Mouse (Mus musculus): ENCODE measurements around the gene Tcf20.

The Tcf20 gene

DNA sequence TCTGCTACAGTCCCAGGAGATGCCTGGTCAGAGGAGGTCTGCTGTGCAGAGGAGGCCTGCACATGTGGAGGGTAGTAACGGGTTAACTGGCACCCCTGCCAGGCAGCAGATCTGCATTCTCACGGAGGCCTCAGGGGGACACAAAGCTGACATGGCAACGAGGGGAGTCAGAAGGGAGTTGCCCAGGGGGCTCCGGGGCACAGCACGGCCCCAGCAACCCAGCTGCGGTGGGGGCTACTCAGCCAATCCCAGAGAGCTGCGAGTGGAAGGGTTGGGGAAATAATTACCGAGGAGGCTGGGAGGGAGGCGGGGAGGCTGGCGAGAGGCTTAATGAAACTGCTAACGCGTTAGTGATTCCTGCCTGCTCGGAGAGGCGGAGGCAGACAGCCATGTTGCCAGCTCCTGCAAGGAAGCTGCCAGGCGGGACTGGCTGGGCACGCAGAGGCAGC lies 29.4 kb downstream of the Tcf20 start:
- 8% methylated on average over 16 of the region's 16 CpGs for WGBS

GRCm38 (mm10) chr15:82956721-82957120 lies 31.0 kb downstream of the Tcf20 start:
- 84% methylated on average over 4 of the region's 4 CpGs for WGBS

DNA sequence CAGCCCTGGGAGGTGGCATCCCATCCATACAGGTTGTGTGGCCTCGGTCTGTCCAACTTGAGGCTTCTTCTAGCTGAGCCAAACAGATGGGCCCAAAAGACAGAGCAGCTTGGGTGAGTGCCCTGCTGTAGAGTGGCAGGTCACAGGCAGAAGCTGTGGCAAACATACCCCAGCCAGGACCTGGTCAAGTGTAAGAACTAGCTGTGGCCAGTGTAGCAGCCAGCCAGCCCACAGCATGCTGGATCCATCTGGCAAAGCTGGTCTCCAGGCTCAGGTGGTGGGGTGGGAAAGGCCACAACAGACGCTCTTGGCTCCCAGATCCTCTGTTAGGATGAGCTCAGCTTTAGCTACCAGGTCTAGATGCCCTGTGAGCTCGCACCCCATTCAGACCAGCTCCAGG lies 31.4 kb downstream of the Tcf20 start:
- 88% methylated on average over 3 of the region's 3 CpGs for WGBS

DNA sequence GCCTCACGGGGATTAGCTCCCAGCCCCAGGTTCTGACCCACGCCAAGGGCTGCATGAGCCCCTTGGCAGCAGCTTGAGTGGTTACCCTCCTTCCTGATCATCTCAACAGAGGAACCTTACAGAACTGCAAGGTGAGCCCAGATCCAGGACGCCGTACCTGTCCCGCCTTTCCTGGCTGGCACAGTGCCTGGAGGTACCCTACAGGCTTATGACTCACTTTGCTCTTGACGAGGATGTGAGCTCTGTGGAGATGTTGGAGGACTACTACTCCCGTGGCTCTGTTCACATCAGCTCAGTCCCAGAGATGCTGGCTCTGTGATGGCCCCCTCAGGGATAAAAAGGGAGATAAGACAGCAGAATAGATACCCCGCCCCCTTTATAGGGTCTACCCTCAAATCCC lies 32.4 kb downstream of the Tcf20 start:
- 78% methylated on average over 8 of the region's 8 CpGs for WGBS

- 72% methylated on average over 5 of the region's 5 CpGs for WGBS
Measured at GRCm38 (mm10) chr15:82954034-82954433, 33.6 kb downstream of the Tcf20 start.

DNA sequence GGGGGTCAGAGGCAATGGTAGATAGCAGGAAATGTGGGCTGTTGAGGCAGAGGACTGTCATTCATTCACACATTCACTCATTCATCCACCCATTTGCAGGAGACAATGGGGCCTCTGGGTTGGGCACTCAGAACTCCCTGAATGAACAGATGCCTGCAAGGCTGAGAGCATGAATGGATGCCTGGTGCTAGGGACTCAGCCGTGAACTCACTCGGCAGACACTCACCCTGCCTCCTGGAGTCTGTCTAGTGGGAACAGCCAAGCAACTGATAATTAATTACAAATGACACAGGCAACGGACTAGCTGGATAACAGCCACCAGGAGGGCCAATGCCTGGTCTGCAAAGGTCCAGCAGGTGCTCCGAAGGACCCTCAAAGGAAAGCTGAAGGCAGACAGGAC lies 34.6 kb downstream of the Tcf20 start:
- 58% methylated on average over 4 of the region's 4 CpGs for WGBS

DNA sequence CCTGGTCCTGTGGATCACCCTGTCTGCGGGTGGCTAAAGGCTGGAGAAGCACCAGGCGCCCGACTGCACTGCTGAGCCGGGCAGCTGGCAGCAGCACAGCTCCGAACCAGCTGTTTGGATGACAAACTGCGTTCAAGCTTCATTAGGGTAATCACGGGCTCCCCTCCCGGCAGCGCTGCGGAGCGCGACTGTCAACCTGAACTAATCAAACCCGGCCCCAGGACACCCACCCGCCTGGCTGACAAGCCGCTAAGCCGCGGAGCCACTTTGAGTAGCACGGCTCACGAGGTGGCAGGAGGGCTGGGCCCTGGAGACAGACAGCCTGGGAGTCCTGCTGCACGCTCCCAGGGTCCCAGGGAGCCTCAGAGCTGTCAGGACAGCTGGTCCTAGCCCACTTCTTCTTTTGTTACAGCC lies 35.4 kb downstream of the Tcf20 start:
- 46% methylated on average over 20 of the region's 20 CpGs for WGBS

- 87% methylated on average over 8 of the region's 8 CpGs for WGBS
Measured at GRCm38 (mm10) chr15:82950246-82950645, 37.4 kb downstream of the Tcf20 start.

GRCm38 (mm10) chr15:82947431-82947830 lies 40.2 kb downstream of the Tcf20 start:
- WGBS, result 65% methylated on average over 5 of the region's 5 CpGs

- WGBS, result 82% methylated on average over 9 of the region's 9 CpGs
Measured at GRCm38 (mm10) chr15:82944479-82945195, 43.0 kb downstream of the Tcf20 start.

- 33% methylated on average over 8 of the region's 8 CpGs for WGBS
Measured at GRCm38 (mm10) chr15:82941733-82942132, 45.9 kb downstream of the Tcf20 start.

- 28% methylated on average over 12 of the region's 12 CpGs for WGBS
Measured at GRCm38 (mm10) chr15:82940494-82941214, 47.0 kb downstream of the Tcf20 start.

- WGBS, result 33% methylated on average over 17 of the region's 17 CpGs
Measured at GRCm38 (mm10) chr15:82938155-82938569, 49.5 kb downstream of the Tcf20 start.

DNA sequence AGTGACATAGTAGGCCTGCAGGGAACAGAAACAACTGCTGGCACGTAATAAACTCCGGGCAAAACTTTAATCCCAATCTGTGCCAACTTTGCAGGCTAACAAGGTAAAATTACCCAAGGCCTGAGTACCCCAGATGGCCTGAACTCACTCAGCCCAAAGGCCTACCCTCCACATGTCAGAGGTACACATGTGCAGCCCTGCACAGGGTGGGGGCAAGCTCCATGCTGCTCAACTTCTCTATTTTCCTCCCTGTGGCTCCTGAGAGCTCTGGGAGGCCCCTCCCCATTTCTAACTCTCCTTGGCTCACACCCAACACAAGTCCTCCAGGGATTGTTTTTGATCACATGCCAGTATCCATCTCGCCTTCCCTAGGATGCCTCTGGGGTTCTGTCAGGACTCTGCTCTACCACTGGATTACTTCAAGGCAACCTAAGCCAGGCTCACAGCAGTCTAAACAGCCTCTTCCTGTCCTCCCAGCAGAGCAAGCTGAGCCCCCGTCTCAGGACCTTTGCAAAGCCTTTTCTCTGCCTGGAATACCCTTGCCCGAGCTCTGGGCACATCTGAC lies 50.2 kb downstream of the Tcf20 start:
- 52% methylated on average over 5 of the region's 5 CpGs for WGBS

DNA sequence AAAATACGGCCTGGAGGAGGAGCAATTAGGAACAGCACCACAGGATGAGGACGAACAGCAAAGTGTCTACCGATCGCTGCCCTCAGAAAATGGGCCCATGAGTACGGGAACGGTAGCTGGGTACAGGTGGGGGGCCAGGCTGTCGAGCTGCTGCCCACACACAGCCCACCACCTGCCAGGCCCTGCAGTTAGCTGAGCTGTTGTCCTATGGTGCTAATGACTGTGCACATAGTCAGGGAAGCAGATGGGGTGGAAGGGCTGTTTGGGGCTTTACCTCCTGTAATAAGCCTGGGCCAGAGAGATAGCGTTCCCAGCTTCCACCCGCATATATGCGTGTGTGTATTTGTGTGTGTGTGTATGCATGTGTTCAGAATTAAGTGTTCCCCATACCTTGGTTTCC lies 52.7 kb downstream of the Tcf20 start:
- 70% methylated on average over 10 of the region's 10 CpGs for WGBS

GRCm38 (mm10) chr15:82932936-82933650 lies 54.6 kb downstream of the Tcf20 start:
- 53% methylated on average over 4 of the region's 4 CpGs for WGBS

- WGBS, result 96% methylated on average over 5 of the region's 5 CpGs
Measured at GRCm38 (mm10) chr15:82931436-82931835, 56.2 kb downstream of the Tcf20 start.

GRCm38 (mm10) chr15:82929595-82929994 lies 58.1 kb downstream of the Tcf20 start:
- WGBS, result 48% methylated on average over 9 of the region's 9 CpGs

DNA sequence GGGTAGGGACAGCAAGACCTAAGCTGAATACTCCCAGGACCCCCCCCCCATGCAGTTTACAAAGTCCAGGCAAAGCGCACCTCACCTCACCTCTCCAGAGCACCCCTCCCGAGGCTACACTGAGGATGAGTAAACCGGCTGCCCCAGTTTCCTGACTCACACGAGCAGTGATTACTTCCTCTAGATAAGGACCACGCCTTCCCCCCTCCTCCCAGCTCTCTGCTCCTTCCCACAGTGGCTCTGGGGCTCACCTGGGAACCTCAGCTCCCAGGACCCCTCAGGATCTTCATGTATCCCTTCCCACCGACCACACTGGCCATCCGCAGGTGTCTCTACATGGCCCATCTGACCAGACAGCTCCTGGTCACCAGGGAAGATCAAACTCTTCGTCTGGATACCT lies 58.8 kb downstream of the Tcf20 start:
- WGBS, result 69% methylated on average over 8 of the region's 8 CpGs

DNA sequence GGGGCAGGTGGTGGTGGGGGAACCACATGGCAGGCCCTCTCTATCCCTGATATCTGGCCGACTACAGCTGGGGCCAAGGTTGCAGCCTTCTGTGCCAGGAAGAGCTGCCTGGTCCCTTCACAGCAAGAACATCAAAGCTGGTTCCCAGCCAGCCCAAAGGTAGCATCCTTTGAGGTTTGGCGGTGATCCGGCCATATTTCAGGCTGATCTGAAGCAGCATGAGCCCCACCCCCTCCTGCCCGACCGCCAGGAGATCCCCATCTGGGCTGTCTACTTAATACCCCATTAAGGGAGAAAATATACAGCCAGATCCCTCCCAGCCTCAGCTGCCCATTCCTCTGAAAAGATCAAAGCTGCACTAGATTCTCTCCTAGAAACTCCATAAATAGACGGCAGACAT lies 59.6 kb downstream of the Tcf20 start:
- 49% methylated on average over 6 of the region's 6 CpGs for WGBS

DNA sequence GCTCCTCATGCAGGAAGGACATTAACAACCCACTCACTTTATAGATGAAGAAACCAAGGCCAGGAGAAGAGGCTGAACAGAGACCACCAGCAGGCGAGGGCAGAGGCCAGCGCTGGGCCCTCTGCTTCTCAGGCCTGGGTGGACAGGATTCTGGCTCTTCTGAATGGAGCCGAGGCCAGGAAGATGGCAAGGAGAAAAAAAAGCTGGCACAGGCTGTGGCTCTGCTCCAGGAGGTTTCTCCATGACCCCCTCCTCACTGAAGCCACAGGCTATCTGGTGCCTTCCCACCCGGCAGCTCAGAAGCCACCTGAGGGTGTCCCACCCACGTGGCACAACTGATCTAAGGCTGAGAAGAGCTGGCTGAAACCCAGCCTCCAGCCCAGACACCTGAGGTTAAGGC lies 60.6 kb downstream of the Tcf20 start:
- WGBS, result 65% methylated on average over 5 of the region's 5 CpGs

All from cerebral cortex, adult 2 months (tissue).